Mouse (Mus musculus) olfactory bulb, adult 2 months (tissue): ENCODE measurements around the gene Gm47995. TPM values are rescaled to one million over a fixed set of nuclear protein-coding genes. Genes with fewer than 3 reads are reported as not detected.

Experiments
- H3K27ac ChIP-seq: fragments of 200-500 bp; 2 replicates; pipeline ENCODE4 v1.5.1; 2012; ENCODE audit warnings: low read depth, low read length; ENCODE audit not compliant: insufficient read depth
- H3K4me1 ChIP-seq: fragments of 200-500 bp; 2 replicates; pipeline ENCODE4 v1.6.1; 2012; ENCODE audit warnings: low read length; ENCODE audit not compliant: control insufficient read depth, insufficient read depth
- H3K4me3 ChIP-seq: fragments of 200-500 bp; 2 replicates; pipeline ENCODE4 v1.5.1; 2012; ENCODE audit warnings: mild to moderate bottlenecking, low read depth, low read length, moderate library complexity; ENCODE audit not compliant: insufficient read depth
- CTCF ChIP-seq: fragments of 200-500 bp; IDR thresholded peaks from 2 replicates; pipeline ENCODE4 v1.5.1; 2012; ENCODE audit warnings: low read depth, mild to moderate bottlenecking, low read length, moderate library complexity; ENCODE audit not compliant: insufficient read depth
- POLR2A ChIP-seq: fragments of 200-500 bp; IDR thresholded peaks from 2 replicates; pipeline ENCODE4 v1.6.1; 2012; ENCODE audit warnings: mild to moderate bottlenecking, low read depth, low read length, moderate library complexity; ENCODE audit not compliant: insufficient read depth
- WGBS: fragments of 180-500 bp; shearing (Covaris S2); methylation state at CpG from one replicate; pipeline ENCODE4 v1.1.7; 2018; 5-methylcytosine and 5-hydroxymethylcytosine counted together
- polyA plus RNA-seq: library from polyadenylated mRNA; stranded (reverse); fragments of >200 nt; gene quantifications from 2 replicates; pipeline ENCODE4 v1.2.4, GENCODE M21; 2012; ENCODE audit warnings: low replicate concordance; ENCODE audit not compliant: missing spikeins, insufficient read depth, insufficient read length

Gm47995 gene
- polyA plus RNA-seq, 1 experiment, result not detected

- 86% methylated on average over 10 of the region's 10 CpGs for WGBS
- TF ChIP-seq POLR2A, result no peak
- no peak for TF ChIP-seq CTCF
- no peaks in the 10 kb centered on the region for H3K4me1 ChIP-seq
- H3K27ac ChIP-seq, result no peak overlapping the region
- H3K4me3 ChIP-seq, result no peak overlapping the region
Observed at GRCm38 (mm10) chr1:151245165-151245564, 46.9 kb downstream of the Gm47995 start.

GRCm38 (mm10) chr1:151245846-151246245 is 47.6 kb downstream of the Gm47995 start:
- no peak overlapping the region for H3K27ac ChIP-seq
- H3K4me3 ChIP-seq, result no peak overlapping the region
- 82% methylated on average over 2 of the region's 2 CpGs for WGBS
- TF ChIP-seq POLR2A, result no peak
- TF ChIP-seq CTCF, result no peak
- peaks cover 3% of the 10 kb centered on the region; the same call in 1 of the 2 replicates for H3K4me1 ChIP-seq

Other genes starting within 250 kb of the Gm47995 start
- gene Hmcn1, start 205.0 kb upstream of the Gm47995 start, polyA plus RNA-seq, result not detected in 2 replicates
- gene Gm47985, start 15.9 kb upstream of the Gm47995 start, polyA plus RNA-seq, result not detected in 2 replicates
- not detected in 2 replicates for gene Gm8947, start 6.1 kb upstream of the Gm47995 start, polyA plus RNA-seq
- not detected in 2 replicates for gene 3110040M04Rik, start 5.7 kb downstream of the Gm47995 start, polyA plus RNA-seq
- not detected in 2 replicates for gene Gm47996, start 11.7 kb downstream of the Gm47995 start, polyA plus RNA-seq
- gene Ivns1abp, start 146.0 kb downstream of the Gm47995 start, polyA plus RNA-seq, result 198 TPM in 1 of 2 replicates, not detected in the other
- not detected in 2 replicates for gene Swt1, start 230.0 kb downstream of the Gm47995 start, polyA plus RNA-seq
- not detected in 2 replicates for gene Trmt1l, start 230.1 kb downstream of the Gm47995 start, polyA plus RNA-seq